Mouse (Mus musculus) embryo, embryonic 10 days (tissue): ENCODE data around the gene Hoxc11.
A peak's percentile ranks its signal among the peaks of the same experiment; 100 is the strongest.

Experiments used
- DNase-seq: peaks from one replicate; pipeline ENCODE4 v3.0.0-alpha.2; 2015; ENCODE audit warnings: low spot score

Gene Hoxc11

DNA sequence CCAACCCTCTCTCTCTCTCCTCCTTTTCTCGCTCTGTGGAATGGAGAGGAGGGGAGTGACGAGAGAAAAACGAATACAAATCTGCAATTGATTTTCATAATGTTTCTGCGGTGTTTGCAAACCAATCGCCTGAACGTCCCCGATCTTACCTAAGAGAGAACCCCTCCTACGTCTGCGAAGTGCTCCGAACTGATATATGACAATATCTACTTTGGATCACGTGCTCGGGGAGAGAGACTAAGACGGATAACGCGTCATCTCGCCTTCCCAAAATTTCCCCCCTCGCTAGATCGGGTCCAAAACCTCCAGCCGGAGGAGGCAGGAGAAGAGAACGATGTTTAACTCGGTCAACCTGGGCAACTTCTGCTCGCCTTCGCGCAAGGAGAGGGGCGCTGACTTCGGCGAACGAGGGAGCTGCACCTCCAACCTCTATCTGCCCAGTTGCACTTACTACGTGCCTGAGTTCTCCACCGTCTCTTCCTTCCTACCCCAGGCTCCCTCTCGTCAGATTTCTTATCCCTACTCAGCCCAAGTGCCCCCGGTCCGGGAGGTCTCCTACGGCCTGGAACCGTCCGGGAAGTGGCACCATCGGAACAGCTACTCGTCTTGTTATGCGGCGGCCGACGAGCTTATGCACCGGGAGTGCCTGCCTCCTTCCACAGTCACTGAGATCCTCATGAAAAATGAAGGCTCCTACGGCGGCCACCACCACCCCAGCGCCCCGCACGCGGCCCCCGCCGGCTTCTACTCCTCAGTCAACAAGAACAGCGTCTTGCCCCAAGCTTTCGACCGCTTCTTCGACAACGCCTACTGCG lies at the start of gene Hoxc11:
TSS of gene Hoxc11 (plus strand) at position 236 of the 815 bp plus-strand sequence.
- no peak for DNase-seq

DNA sequence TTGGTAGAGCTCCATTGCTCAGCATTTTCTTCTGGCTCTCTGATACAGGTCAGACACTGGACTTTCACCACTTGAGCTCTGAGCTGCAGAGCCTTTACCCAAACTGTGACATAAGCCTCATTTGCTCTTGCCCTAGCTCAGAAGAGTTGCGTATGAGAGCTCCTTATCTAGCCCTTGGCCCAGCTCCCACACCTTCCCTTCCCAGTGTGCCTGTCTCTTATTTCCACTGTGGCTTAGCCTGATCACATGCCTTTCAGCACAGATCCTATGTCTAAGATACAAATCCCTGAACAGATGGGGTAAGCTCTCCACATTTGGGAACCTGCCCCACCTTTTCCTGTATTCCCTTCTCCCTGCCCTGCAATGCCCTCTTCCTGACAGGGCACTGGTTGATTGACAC lies 49.3 kb upstream of the Hoxc11 start:
- no peak for DNase-seq

DNA sequence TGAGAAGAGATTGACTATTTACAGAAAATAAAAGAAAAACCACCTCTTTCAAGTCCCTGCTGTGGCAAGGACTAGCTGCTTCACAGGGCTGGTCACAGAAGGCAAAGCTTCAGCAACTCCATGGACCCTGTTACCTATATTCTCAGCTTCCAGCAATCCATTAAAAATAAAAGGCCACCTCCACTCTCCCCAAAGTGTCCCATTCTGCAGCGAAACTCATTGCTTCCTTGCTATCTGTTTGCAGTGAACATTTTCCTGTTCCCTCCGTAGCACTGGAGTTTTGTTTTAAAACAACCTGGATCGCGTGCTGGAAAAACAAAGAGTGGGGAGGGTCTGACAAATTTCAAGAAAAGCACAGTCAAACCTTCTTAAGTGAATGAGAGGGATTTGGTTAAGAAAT lies 44.7 kb upstream of the Hoxc11 start:
- DNase-seq, result no peak

DNA sequence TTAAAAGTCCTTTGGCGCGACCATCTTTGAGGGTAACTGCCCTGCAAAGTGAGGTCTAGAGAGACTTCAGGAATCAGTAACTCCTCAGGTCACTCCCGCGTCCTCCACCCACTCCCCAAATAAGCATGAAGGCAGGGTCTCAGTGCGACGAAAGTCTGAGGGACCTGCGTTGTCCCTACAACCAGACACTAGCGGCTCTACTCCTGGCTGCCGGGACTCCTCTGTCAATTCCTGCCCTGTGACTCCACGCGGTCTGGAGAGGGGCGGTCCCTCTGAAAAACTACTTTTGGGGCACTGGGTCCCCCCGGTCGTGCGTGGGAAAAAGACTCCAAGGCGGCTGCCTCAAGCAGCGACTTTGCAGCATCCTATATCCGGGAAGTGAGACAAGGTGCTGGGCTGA lies 44.2 kb upstream of the Hoxc11 start:
- DNase-seq, result peak; percentile 34

DNA sequence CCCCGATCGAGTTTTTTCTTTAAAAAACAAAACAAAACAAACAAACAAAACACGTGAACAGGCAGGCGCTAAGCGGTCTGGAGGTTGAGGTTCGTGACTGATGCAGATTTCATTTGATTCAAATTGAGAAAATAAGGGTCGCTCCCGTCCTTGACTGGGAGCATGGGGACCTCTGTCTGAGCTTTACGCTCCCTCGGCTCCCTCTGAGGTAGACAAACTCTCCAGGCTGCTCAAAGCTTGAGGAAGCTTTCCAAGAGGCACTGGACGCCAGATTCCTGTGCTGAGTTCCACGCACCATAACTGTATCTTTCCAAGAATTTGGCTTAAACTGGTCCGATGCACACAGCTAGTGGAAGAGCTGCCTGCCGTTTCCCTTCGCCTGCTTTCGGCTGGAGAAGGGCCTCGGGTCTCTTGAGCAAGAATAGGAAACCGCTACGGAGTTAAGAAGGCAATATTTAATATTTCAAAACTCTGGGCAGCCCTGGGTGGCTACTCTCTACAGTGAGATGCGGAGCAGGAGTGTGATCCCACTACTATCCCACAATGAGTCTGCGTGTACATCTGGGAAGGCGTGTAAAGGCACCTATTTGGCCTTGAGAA lies 43.6 kb upstream of the Hoxc11 start:
- DNase-seq, result peak; percentile 32

DNA sequence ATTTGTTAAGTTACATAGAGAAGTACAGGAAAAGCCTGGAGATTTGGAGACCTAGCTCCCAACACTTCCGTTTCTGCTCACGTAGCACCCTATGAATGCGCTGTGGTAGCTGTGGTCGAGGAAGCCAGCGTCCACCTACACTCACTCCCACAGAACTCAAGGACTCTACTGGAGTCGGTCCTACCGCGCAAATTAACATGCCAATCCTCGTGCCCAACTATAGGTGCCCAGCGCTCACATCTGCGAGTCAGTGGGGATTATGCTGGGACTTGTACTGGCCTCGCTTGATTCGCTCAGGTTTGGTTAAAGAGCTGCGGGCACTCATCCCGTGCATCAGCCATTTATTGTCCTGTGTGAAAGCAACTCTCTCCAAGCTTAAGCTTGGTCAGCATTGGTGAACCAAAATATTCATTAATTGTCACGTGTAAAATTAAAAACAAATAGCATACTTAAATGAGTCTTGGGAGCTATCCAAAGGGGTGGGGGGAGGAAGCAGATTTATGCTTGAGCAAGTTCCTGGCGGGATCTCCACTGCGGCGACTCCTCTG lies 41.1 kb upstream of the Hoxc11 start:
- DNase-seq, result no peak

DNA sequence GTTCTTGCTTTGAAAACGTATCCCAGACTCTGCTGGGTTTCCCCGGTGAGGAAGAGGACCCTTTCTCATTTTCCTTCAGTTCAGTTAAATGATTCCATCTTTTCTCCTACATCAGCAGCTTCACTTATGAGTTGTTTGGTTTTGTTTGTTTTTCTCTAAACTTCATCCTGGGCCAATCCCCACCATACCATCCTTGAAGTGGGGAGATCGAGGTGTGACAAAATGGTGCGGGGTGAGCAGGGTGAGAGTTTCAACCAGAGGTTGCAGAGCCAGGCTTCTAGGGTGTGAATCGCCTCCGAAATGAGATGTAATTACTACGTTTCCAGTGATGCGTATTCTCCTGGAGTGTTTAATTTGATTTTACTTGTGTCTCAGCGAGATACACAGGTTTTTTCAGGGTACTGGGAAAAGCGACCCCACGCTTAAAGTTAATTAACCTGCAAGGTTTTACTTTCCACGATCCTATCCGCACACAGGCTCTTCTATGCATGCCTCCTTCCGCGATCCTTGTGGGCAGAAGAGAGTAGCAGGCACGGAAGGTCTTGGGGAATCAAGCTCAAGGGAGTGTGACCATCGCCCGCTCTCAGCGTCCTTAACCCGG lies 36.2 kb upstream of the Hoxc11 start:
- DNase-seq, result peak; percentile 26

DNA sequence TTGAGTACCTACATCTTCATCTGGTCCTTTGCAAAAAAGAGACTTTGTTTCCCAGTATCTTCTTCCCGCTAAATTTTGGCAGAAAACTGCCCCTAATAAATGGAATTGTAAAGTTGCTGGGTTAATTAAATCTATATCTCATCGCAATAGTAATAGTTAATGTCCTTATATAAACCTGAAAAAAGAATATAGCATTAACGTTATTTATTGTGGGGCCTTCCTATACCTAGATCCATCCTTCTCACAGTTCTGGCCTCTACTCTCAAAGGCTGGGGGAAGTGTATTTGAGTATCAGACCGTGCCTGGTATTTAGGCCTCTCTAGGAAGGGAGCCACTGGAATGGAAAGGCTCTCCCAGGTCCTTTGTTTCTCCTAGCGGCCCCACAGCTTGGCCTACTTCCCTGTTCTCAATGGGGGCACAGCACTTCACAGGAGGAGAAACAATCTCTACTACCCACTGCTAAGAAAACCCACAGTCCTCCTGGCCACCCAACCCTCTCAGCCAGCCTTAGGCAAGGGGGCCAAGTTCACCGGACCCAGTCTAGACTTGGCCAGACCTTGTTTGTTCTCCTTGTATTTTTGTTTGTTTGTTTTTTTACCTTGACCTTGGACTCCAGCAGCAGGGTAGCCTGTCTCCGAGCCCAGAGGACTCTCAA lies 35.5 kb upstream of the Hoxc11 start:
- peak; percentile 14 for DNase-seq

DNA sequence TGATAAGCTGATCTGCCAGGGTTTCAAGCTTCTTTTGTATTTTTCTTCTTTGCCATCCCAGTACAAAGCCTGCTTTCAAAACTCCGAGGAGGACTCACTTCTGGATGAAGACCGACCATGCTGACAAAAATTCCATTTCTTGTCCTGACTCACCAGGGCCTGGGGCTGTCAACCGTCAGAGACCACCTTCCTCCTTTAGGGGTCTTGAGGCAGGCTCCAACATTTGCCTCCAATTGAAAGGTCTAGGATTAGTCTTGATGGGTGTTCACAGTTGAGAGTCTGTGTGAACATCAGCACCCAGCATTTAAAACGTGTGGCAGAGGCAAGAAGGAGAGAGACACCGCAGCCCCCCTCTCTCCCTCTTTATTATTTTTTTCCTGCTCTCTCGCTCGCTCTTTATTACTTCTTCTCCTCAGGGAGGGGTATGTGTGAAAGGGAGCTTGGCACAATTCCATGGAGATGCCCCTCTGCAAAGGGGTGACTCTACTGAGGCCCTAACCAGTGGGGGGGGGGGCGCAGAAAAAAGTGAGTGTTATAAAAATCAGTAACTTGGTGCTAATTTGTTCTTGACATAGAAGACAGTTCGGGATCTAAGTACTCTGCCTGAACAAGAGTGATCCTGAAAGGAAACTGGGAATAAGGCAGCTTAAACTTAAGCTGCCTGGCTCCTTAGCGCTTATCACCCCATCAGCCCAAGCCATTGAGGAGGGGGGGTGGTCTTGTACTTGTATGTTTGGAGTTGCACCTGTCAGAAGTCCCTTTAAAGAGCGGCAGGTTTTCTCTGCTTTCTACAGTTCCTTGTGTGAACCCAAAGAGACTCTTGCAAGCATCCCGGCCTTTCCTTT lies 34.7 kb upstream of the Hoxc11 start:
- DNase-seq, result peak; percentile 4

DNA sequence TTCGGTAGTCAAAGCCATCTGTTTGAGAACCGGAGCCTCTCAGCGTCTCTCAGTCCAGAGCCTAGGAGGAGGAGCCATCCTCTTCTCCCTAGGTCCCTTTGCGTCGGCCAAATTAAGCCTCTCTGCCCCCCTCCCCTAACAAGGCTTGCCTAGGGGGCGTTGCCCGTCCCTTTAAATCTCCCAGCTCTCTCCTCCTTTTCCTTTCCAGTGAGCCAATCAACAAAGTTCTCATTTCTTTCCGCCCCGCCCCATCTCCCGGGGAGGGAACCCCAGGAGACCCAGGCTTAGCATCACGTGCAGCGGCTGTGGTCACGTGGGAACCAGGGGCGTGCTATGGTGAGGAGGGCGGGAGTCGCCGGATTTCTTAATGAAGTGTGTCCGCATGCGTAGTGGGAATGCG lies 33.6 kb upstream of the Hoxc11 start:
- peak; percentile 91 for DNase-seq

DNA sequence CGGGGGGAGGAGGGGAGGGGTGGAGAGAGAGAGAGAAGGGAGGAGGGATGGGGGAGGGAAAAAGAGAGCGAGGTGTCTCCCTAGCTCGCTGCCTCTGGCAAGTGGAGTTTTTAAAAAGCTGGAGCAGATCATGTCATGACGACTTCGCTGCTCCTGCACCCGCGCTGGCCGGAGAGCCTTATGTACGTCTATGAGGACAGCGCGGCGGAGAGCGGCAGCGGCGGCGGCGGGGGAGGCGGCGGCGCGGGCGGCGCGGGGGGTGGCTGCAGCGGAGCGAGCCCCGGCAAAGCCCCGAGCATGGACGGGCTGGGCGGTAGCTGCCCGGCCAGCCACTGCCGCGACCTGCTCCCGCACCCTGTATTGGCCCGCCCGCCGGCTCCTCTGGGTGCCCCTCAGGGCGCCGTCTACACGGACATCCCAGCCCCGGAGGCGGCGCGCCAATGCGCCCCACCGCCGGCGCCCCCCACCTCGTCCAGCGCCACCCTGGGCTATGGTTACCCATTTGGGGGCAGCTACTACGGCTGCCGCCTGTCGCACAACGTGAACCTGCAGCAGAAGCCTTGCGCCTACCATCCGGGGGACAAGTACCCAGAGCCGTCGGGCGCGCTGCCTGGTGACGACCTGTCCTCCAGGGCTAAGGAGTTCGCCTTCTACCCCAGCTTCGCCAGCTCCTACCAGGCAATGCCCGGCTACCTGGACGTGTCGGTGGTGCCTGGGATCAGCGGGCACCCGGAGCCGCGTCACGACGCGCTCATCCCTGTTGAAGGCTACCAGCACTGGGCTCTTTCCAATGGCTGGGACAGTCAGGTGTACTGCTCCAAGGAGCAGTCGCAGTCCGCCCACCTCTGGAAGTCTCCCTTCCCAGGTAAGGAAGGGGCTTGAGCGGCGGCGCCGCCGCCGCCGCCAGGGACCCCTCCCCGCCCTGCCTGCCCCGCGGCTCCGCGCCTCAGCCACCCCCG lies 32.9 kb upstream of the Hoxc11 start, which contains the start of gene Hoxc13:
TSS of gene Hoxc13 (plus strand) at position 51 of the 959 bp plus-strand sequence.
- peak; percentile 20 for DNase-seq

DNA sequence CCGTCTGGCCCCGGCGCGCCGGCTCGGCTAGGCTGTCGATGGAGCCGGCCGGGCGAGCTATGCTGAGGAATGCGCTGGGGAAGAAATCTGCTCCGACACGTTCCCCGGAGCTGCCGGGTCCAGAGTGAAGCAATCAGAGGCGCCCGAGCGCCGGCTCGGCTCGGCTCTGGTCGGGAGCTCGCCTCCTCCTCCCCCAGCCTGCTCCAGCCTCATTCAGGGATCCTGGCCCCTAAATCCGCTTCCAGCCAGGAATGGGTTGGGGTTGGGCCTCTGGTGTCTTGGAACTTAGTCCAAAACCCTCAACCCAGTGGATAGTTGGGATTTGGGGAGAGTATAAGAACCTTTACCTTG lies 32.2 kb upstream of the Hoxc11 start:
- peak; percentile 41 for DNase-seq

DNA sequence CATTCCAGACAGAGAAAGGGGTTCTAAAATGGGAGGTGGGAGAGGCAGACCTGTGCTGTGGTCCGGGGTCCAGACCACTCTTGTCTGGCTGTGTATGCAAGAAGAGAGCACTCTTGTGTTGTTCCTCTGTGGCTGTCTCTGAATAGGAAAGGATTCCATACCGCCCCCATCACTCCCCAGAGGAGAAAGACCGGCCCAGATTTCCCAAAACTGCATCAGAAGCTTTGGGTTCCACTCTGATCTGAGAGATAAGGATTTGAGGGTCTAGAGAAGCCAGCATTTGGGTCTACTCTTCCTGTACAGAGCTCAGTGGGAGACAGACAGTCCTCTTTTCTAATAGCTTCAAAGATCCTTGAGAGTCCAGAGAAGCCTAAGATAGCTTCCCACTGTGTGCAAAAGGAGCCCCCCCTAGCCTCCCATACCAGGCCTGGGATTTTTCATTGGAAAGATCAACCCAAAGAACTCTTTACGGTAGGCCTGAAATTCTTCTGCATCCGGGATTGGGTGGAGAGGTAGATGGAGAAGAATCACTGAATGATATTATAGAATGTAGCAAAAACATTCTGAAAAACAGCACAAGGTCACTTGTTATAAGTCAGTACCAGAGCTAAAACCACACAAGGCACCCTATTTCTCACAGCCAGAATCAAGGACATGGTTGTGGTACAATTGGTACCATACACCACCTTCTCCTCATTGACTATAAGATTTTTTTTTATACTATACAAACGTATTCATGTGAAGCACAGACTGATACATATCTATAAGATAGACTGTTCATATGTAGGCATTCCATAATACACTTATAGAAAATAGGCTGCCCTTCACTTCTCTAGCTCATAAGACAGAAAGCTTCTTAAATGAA lies 31.4 kb upstream of the Hoxc11 start:
- DNase-seq, result no peak

DNA sequence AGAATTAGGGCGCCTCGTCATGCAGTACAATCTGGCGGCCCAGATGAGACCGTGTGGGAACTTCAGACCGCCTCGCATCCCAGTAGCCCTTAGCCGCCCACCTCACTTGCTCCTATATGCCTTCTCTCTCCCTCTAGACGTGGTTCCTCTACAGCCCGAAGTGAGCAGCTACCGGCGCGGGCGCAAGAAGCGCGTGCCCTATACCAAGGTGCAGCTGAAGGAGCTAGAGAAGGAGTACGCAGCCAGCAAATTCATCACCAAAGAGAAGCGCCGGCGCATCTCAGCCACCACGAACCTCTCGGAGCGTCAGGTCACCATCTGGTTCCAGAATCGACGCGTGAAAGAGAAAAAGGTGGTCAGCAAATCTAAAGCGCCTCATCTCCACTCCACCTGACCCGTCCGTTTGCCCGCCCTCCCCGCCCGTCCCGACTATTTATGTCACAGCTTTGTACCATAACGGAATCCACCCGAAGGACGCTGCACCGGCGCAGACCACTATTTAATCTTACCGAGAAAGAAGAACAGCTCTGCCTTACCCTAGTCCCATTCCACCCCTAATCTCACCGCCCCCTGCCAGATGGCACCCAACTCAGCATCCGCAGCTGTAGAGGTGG lies 27.1 kb upstream of the Hoxc11 start:
- DNase-seq, result no peak

DNA sequence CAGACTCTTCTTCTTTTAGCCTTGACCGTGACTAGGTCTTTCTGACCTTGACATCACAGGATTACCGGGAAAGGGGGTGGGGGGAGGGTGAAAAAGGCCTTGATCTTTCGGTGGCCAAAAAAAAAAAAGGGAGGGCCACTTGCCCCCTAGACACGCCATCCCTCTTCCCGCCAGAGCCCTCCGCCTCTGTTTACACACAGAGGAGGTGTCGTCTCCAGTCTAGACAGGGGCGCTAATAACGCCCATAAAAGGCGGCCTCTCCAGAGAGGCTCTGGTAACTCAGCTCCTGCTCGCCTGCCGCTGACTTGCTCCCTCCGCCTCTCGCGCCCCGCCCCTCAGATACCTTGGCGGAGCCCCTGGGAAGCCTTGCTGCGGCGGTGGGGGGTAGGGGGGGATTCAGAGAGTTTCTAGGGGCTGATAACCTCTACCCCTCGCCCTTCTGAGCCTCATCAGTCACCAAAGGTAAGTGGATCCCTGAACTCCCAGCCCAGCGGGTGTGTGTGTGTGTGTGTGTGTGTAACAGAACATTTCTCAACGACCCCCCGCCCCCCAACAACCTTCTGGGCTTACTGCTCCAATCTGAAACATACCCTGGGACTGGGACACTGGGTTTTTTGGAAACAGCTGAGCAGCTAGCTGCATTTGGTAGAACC lies 22.4 kb upstream of the Hoxc11 start:
- no peak for DNase-seq

DNA sequence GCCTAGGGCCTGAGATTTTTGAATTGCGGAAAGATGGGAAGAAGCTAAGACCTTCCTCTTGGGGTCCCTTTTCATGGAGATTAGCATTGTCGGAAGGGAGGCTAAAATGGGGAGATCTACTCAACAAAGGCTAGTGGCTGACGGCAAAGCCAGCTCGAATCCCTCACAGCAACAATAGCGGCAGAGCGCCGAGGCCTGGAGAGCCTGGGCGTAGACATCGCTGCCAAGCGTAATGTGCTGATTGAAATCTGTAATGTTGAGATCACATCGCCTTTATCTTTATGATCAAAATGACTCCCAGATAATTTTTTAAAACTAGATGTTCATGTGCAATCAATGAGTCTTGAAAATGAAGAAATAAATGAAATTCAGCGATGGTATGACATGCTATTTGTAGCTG lies 19.8 kb upstream of the Hoxc11 start:
- peak; percentile 66 for DNase-seq

DNA sequence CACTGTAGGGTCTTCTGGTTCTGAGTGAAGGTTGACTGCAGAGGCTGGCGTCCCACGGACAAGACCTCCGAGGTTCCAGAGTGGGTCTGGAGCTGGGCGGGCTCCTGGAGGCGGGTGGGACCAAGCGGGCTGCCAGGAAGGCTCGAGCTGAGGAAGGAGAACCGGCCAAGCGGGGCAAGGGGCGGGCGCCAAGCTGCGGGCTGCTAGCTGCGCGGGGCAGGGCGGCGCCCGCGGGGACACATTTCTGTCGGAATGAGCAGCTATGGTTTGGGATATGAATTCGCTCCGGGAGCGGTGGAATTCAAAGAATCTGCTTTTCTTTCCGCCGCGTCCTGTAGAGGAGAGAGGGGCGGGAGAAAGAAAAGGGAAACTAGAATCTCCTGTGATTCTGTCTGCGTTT lies 19.3 kb upstream of the Hoxc11 start:
- no peak for DNase-seq

DNA sequence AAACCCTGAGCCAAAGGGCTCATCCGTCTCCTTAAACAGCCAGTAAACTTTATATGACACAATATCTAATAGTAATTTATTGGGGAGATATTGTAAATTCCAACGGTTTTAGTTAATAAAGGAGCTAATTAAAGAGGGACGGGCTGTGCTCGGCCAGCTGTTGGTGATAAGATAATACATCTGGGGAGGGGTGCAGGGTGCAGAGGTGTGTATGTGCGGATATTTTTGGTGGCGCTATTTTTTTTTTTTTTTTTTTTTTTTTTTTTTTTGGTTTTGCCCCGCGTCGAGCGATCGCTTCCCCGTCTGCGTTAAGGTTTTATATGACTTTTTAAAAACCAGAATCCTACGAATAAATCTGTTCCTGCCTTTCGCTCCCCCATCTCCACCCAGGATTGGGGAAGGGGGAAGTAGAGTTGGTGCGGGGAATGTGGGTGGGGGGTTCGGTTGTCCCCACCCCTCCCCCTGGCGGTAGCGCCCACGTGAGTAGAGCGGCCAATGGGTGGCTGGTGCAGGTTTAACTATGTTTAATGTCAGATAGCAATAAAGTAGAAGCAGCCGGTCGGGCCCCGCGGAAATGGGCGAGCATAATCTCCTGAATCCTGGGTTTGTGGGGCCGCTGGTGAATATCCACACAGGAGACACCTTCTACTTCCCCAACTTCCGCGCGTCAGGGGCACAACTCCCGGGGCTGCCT lies 17.8 kb upstream of the Hoxc11 start, which contains the start of gene Hoxc12:
TSS of gene Hoxc12 (plus strand) at position 479 of the 694 bp plus-strand sequence.
- DNase-seq, result no peak
